Mouse (Mus musculus) activated CD4-positive, CD25-positive, alpha-beta regulatory T cell, adult 4 months (primary cell): ENCODE data around the gene Fga. TPM values are rescaled to one million over a fixed set of nuclear protein-coding genes. Genes with fewer than 3 reads are reported as not detected.

ENCODE experiments used
- polyA plus RNA-seq, 2 experiments: library from polyadenylated mRNA; unstranded; fragments of 100-300 nt; shearing (Covaris generic); gene quantifications; one replicate each; pipeline ENCODE4 v1.2.1; 2017

Gene Fga
- polyA plus RNA-seq, 2 experiments from 2014 or later: not detected

Other genes with a start within 250 kb of the Fga start
- not detected for gene Rbm46, start 149.6 kb upstream of the Fga start, polyA plus RNA-seq
- gene Lrat, start 122.1 kb upstream of the Fga start, polyA plus RNA-seq: under 1 TPM in 1 of 2 experiments, not detected in 1; 0.07 TPM
- gene Fgg, start 18.4 kb upstream of the Fga start, polyA plus RNA-seq: not detected
- gene Fgb, start 23.8 kb downstream of the Fga start, polyA plus RNA-seq: not detected
- gene Plrg1, start 29.4 kb downstream of the Fga start, polyA plus RNA-seq: 10 to 100 TPM; 49.5 to 57.0 TPM
- not detected for gene Dchs2, start 101.9 kb downstream of the Fga start, polyA plus RNA-seq